Mouse (Mus musculus) lung, adult 2 months (tissue): ENCODE measurements around the gene Rab7.

Experiments used
- CTCF ChIP-seq: fragments of 200-500 bp; IDR thresholded peaks from 2 replicates; pipeline ENCODE4 v1.5.1; 2011; ENCODE audit warnings: mild to moderate bottlenecking, low read length, control low read depth; ENCODE audit not compliant: insufficient read depth
- POLR2A ChIP-seq: fragments of 200-500 bp; IDR thresholded peaks from 2 replicates; pipeline ENCODE4 v1.6.1; 2011; ENCODE audit warnings: low read depth, mild to moderate bottlenecking, control low read depth, low read length, borderline replicate concordance; ENCODE audit errors: extremely low read depth

DNA sequence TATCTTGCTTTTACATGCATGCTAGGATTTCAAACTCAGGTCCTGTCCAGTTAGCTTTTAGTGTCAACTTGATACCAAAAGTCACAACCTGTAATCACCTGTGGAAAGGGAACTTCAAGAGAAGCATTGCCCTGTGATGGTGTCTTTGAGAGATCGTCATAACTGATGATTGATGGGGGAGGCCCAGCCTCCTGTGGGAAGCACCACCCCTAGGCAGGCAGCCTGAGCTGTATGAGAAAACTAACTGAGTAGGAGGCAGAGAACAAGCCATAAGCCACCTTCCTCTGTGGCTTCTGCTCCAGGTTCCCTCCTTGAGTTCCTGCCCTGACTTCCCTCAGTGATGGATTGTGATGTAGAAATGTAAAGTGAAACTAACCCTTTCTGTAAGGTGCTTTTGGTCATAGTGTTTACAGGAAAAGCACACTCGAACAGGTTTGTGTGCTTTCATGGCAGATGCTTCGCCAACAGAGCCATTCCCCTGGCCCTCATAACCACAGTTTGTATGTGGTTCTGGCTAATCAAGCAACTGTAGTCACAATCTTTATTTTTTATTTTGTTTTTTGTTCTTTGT lies 19.1 kb upstream of the Rab7 start:
- TF ChIP-seq CTCF (no peak), POLR2A (no peak)
